Mouse (Mus musculus) bone marrow, adult 2 months (tissue): ENCODE results near the gene Musk.

ENCODE experiments used
- CTCF ChIP-seq: fragments of 200-500 bp; IDR thresholded peaks from 2 replicates; pipeline ENCODE4 v1.5.1; 2011; ENCODE audit warnings: low read length, control low read depth; ENCODE audit not compliant: control insufficient read depth, insufficient read depth
- POLR2A ChIP-seq: fragments of 200-500 bp; IDR thresholded peaks from 2 replicates; pipeline ENCODE4 v1.6.1; 2011; ENCODE audit warnings: low read depth, mild to moderate bottlenecking, control low read depth, low read length, borderline replicate concordance; ENCODE audit not compliant: control insufficient read depth

DNA sequence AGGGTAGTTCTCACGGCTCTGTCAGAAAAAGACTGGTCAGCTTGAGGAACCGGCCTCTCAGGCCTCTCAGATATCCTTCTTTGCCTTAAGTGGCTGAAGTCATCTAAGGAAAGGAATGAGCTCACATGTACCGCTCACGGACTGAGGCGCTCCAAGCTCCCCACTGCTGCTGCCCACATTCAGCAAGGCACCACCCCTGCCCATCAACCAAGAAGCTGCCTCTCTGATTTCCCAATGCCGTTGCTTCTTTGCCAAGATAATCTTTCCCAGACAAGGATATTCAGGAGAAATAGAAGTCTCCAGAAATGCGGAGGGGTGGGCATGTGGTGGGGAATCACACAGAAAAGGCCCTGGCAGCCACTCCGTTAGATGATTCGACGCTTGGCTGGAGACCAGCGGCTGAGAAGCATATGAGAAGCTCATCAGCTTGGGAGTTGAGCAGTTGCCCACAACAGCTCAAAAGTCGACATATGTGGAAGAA lies 115.1 kb downstream of the Musk start:
- TF ChIP-seq POLR2A (no peak), CTCF (no peak)
